Mouse (Mus musculus): Measurements from ENCODE around the gene Macrod2. TPM values are rescaled to one million over a fixed set of nuclear protein-coding genes. Genes with fewer than 3 reads are reported as not detected.

The Macrod2 gene
- total and polyA plus RNA-seq, 2 experiments from 2014 or later: 5.5 to 17.4 TPM

DNA sequence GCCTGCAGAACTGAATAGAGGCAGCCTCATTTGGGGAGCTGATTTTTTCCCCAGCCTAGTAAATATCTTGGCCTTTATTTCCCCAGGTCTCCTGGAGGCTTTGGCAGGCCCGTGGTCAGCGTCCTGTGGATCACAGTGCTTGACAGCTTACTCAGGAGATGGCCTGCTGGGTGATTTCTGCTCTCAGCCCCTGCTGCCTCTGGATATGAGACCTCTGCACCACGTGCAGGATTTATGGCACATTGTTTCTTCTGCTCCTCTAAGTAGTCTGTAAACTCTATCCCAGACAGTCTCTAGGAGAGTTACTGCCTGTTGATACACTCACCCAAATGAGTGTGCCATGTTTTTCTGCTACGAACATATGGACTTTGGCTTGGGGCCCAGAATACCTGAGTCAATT, 1187.8 kb downstream of the Macrod2 start:
- Histone ChIP-seq H3K9me3 (replicated peaks; ENCODE audit: control insufficient read depth, low read length) (no peaks in the 10 kb centered on the region), H3K4me3 (ENCODE audit: low read depth, low read length) (no peak overlapping the region), H3K9ac (replicated peaks; ENCODE audit: low read depth, low read length) (no peak overlapping the region), H3K27ac (ENCODE audit: low read depth) (no peak overlapping the region), H3K4me2 (ENCODE audit: low read depth, low read length) (no peak overlapping the region), H3K36me3 (replicated peaks; ENCODE audit: control insufficient read depth, insufficient read depth, low read length) (no peaks in the 10 kb centered on the region), H3K4me1 (ENCODE audit: control insufficient read depth, insufficient read depth) (peaks cover 12% of the 10 kb centered on the region), H3K27me3 (ENCODE audit: control insufficient read depth, insufficient read depth, low read length) (no peaks in the 10 kb centered on the region)
- WGBS: 36% methylated on average over 4 of the region's 4 CpGs
- ATAC-seq (ENCODE audit: insufficient read depth, low read depth): no peak
- TF ChIP-seq CTCF (IDR thresholded peaks at IDR 0.05; ENCODE audit: low read depth) (no peak), EP300 (IDR thresholded peaks at IDR 0.05; ENCODE audit: low read depth) (no peak)
- DNase-seq (ENCODE audit: low spot score): no peak

DNA sequence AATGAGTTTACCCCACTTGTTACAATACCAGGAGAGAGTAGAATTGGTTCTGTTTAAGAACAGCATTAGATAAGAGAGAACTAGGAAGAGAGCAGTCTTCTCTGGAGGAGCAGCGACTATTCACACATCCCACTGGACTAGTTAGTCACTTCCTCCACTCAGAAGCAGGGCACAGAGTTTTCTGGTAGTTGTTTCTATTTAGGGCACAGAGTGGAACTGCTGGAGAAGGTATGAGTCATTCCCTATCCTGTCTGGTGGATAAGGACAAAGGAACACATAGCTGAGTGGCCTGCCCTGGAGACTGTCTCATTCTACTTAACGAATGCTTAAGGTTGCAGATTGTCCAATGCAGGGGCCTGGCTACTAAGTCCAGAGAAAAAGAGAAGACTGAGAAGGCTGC, 1192.2 kb downstream of the Macrod2 start:
- H3K27me3 ChIP-seq (ENCODE audit: control insufficient read depth, insufficient read depth, low read length): no peaks in the 10 kb centered on the region
- no peak overlapping the region for H3K4me3 ChIP-seq (ENCODE audit: low read depth, low read length)
- peaks cover 14% of the 10 kb centered on the region for H3K4me1 ChIP-seq (ENCODE audit: control insufficient read depth, insufficient read depth)
- no peak overlapping the region for H3K9ac ChIP-seq (replicated peaks; ENCODE audit: low read depth, low read length)
- TF ChIP-seq EP300 (IDR thresholded peaks at IDR 0.05; ENCODE audit: low read depth): no peak
- TF ChIP-seq CTCF (IDR thresholded peaks at IDR 0.05; ENCODE audit: low read depth): no peak
- 2% methylated on average over 2 of the region's 2 CpGs for WGBS
- H3K36me3 ChIP-seq (replicated peaks; ENCODE audit: control insufficient read depth, insufficient read depth, low read length): no peaks in the 10 kb centered on the region
- H3K9me3 ChIP-seq (replicated peaks; ENCODE audit: control insufficient read depth, low read length): no peaks in the 10 kb centered on the region
- ATAC-seq (ENCODE audit: insufficient read depth, low read depth) (peak; percentile 97), DNase-seq (ENCODE audit: low spot score) (peak; percentile 82)
- no peak overlapping the region; the same call in 1 of the 2 replicates for H3K4me2 ChIP-seq (ENCODE audit: low read depth, low read length)
- peak overlapping the region; percentile 72 for H3K27ac ChIP-seq (ENCODE audit: low read depth)

DNA sequence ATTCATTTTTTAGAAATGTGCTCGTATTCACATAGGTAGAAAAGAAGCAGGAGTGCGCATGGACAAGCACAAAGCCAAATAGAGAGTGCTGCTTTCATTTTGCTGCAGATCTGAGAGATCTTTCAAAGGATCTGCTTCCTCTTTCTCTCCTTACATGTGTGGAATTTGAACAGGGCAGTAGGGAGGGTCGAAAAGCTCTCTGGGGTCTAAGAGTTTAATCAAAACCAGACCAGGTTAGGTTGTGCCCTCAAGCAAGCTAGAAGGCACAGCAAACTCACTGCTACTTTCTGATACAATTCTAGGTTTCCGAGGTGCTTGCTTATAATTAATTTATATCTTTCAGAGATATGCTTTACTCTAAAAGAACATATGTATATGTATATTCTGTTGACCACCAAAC, 1196.2 kb downstream of the Macrod2 start:
- no peaks in the 10 kb centered on the region for H3K9me3 ChIP-seq (replicated peaks; ENCODE audit: control insufficient read depth, low read length)
- 77% methylated on average over 4 of the region's 4 CpGs for WGBS

DNA sequence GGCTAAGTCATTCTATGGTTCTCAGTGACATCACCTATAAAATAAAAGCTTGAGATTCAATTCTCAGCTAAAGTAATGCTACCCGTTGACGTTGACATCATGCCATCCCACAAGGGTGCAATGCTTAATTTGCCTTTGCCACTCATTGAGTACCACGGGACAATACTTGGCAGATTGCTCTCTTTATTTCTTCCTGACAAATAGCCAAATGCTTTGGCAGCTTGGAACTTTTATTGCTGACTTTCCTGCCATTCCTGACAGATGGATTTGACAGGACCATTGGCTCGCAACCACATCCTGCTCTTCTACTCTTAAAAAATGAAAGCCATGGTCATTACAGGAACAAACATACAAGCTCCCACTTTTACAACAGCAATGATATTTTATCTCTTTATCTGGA, 1199.7 kb downstream of the Macrod2 start:
- H3K4me3 ChIP-seq (ENCODE audit: low read depth, low read length): no peak overlapping the region
- no peaks in the 10 kb centered on the region for H3K36me3 ChIP-seq (replicated peaks; ENCODE audit: control insufficient read depth, insufficient read depth, low read length)
- no peaks in the 10 kb centered on the region for H3K4me1 ChIP-seq (ENCODE audit: control insufficient read depth, insufficient read depth)
- no peak overlapping the region for H3K27ac ChIP-seq (ENCODE audit: low read depth)
- no peaks in the 10 kb centered on the region for H3K27me3 ChIP-seq (ENCODE audit: control insufficient read depth, insufficient read depth, low read length)
- 77% methylated on average over 4 of the region's 4 CpGs for WGBS
- no peak for DNase-seq (ENCODE audit: low spot score)
- no peaks in the 10 kb centered on the region for H3K9me3 ChIP-seq (replicated peaks; ENCODE audit: control insufficient read depth, low read length)
- H3K4me2 ChIP-seq (ENCODE audit: low read depth, low read length): no peak overlapping the region
- no peak for ATAC-seq (ENCODE audit: insufficient read depth, low read depth)
- TF ChIP-seq CTCF (IDR thresholded peaks at IDR 0.05; ENCODE audit: low read depth): no peak
- H3K9ac ChIP-seq (replicated peaks; ENCODE audit: low read depth, low read length): no peak overlapping the region

More for the DNA sequence above, 1196.2 kb downstream of the Macrod2 start:
- no peak overlapping the region for H3K4me2 ChIP-seq (ENCODE audit: low read depth, low read length)
- no peak for ATAC-seq (ENCODE audit: insufficient read depth, low read depth)
- H3K27me3 ChIP-seq (ENCODE audit: control insufficient read depth, insufficient read depth, low read length): no peaks in the 10 kb centered on the region
- DNase-seq (ENCODE audit: low spot score): no peak
- no peak overlapping the region for H3K4me3 ChIP-seq (ENCODE audit: low read depth, low read length)
- TF ChIP-seq EP300 (IDR thresholded peaks at IDR 0.05; ENCODE audit: low read depth) (no peak), CTCF (IDR thresholded peaks at IDR 0.05; ENCODE audit: low read depth) (no peak)
- H3K4me1 ChIP-seq (ENCODE audit: control insufficient read depth, insufficient read depth): peaks cover 14% of the 10 kb centered on the region
- H3K27ac ChIP-seq (ENCODE audit: low read depth): no peak overlapping the region
- no peak overlapping the region for H3K9ac ChIP-seq (replicated peaks; ENCODE audit: low read depth, low read length)
- no peaks in the 10 kb centered on the region for H3K36me3 ChIP-seq (replicated peaks; ENCODE audit: control insufficient read depth, insufficient read depth, low read length)

DNA sequence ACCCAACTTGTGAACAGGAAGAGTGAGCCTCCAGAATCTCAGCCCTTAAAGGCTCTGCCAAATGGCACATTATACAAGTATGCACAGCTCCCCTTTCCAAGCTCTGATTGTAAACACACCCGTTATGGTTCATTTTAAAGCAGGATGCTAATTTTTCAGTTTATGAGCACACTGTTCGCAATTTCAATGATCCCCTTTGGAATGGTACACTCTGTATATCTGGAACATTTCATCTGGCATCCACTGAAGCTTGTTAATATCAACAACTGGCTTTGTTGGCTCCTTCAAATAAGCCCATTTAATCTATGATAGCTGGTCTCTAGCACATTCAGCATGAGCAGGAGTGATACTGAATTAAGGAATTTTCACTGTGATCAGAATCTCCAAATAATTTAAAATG, 1222.6 kb downstream of the Macrod2 start:
- no peak overlapping the region for H3K9ac ChIP-seq (replicated peaks; ENCODE audit: low read depth, low read length)
- no peaks in the 10 kb centered on the region for H3K4me1 ChIP-seq (ENCODE audit: control insufficient read depth, insufficient read depth)
- WGBS: 79% methylated on average over 2 of the region's 2 CpGs
- H3K27me3 ChIP-seq (ENCODE audit: control insufficient read depth, insufficient read depth, low read length): no peaks in the 10 kb centered on the region
- H3K4me2 ChIP-seq (ENCODE audit: low read depth, low read length): no peak overlapping the region
- no peak overlapping the region for H3K4me3 ChIP-seq (ENCODE audit: low read depth, low read length)
- TF ChIP-seq CTCF (IDR thresholded peaks at IDR 0.05; ENCODE audit: low read depth) (no peak), EP300 (IDR thresholded peaks at IDR 0.05; ENCODE audit: low read depth) (no peak)
- no peak for ATAC-seq (ENCODE audit: insufficient read depth, low read depth)
- H3K27ac ChIP-seq (ENCODE audit: low read depth): no peak overlapping the region
- H3K9me3 ChIP-seq (replicated peaks; ENCODE audit: control insufficient read depth, low read length): no peaks in the 10 kb centered on the region
- no peak for DNase-seq (ENCODE audit: low spot score)
- no peaks in the 10 kb centered on the region for H3K36me3 ChIP-seq (replicated peaks; ENCODE audit: control insufficient read depth, insufficient read depth, low read length)

DNA sequence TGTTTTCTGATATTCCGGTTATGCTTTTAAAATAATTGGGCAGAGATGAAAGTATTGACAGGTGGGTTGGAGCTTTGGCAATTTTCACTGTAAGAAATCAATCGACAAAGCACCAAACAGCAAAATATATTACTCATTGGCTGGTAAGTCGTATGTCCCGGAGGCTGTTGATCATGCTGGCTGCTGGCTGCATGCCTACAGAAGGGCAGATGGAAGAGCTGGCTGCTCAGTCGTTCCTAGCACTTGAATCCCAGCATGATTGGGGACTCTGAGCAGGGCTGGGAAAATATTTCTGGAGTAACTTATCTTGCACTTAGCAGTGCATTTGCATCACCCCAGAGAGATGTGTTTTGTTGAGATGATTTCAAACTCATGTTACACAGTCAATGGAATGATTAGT, 1223.1 kb downstream of the Macrod2 start:
- H3K9me3 ChIP-seq (replicated peaks; ENCODE audit: control insufficient read depth, low read length): no peaks in the 10 kb centered on the region
- no peak overlapping the region for H3K9ac ChIP-seq (replicated peaks; ENCODE audit: low read depth, low read length)
- TF ChIP-seq EP300 (IDR thresholded peaks at IDR 0.05; ENCODE audit: low read depth): no peak
- TF ChIP-seq CTCF (IDR thresholded peaks at IDR 0.05; ENCODE audit: low read depth): no peak
- H3K27me3 ChIP-seq (ENCODE audit: control insufficient read depth, insufficient read depth, low read length): no peaks in the 10 kb centered on the region
- no peak overlapping the region for H3K27ac ChIP-seq (ENCODE audit: low read depth)
- ATAC-seq (ENCODE audit: insufficient read depth, low read depth) (no peak), DNase-seq (ENCODE audit: low spot score) (no peak)
- H3K4me1 ChIP-seq (ENCODE audit: control insufficient read depth, insufficient read depth): no peaks in the 10 kb centered on the region
- H3K4me3 ChIP-seq (ENCODE audit: low read depth, low read length): no peak overlapping the region
- 54% methylated on average over 5 of the region's 5 CpGs for WGBS
- H3K36me3 ChIP-seq (replicated peaks; ENCODE audit: control insufficient read depth, insufficient read depth, low read length): no peaks in the 10 kb centered on the region
- no peak overlapping the region for H3K4me2 ChIP-seq (ENCODE audit: low read depth, low read length)
